Mouse (Mus musculus) c-Kit-positive CD71-negative TER-119-negative erythroid progenitor cells, embryonic 14.5 days (primary cell): ENCODE data around the gene Ubxn1.

ENCODE experiments used
- DNase-seq: peaks from one replicate; pipeline ENCODE4 v3.0.0-alpha.2; 2013; ENCODE audit warnings: low read depth

Gene Ubxn1

GRCm38 (mm10) chr19:8898576-8898975 lies 27.3 kb downstream of the Ubxn1 start:
- DNase-seq: no peak

- no peak for DNase-seq
Observed at GRCm38 (mm10) chr19:8899079-8899478, 27.8 kb downstream of the Ubxn1 start.

DNA sequence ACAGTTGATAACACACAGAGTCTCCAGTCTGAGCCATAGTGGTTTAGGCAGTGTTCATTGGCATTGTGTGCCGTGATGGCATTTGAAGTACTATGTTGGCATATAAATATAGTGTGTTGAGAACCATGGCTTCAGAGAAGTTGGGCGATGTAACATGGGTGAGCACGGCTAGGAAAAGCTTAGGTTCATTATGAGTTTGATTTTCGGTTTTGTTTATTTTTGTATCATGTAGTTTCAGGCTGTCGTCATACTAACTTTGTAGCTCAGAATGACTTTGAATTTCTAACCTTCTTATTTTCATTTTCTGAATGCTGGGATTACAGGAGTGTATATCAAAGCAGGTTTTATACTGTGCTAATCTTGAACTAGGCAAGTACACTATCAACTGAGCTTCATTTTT lies 32.1 kb downstream of the Ubxn1 start:
- no peak for DNase-seq

DNA sequence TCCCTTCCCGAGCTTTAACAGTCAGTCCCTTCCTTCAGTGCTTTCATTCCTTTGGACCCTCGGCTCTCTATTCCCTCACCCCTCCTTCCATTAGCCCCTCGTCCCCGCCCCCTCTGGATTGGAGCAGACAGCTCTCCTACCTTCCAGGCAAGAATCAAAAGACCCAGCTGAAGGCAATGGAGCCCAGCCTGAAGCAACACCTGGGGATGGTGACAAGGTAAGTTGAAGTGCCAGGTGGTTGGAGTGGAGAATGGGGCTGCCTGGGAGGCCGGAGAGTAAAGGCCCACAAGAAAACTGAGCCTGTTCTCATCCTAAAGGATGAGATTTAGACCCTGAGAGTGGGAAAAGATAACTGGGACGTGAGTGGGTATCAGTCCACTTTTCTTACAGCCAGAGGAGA lies 37.2 kb downstream of the Ubxn1 start:
- no peak for DNase-seq

DNA sequence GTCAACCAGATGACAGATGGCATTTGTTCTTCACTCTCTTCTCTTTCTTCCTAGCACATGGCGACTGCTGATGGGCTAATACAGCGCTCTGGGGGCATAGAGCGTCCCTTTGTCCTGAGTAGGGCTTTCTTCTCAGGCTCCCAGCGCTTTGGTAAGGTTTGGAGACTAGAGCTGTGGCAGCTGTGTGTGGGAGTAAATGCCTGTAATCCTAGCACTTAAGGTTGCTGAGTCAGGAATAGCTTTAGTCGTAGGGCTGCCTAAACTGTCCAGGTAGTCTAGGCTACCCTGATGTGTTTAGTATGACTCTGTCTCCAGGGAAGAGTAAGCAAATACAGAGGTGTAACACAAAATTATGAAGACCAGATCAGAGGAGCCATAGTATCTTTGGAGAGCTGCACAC lies 40.5 kb downstream of the Ubxn1 start:
- no peak for DNase-seq

DNA sequence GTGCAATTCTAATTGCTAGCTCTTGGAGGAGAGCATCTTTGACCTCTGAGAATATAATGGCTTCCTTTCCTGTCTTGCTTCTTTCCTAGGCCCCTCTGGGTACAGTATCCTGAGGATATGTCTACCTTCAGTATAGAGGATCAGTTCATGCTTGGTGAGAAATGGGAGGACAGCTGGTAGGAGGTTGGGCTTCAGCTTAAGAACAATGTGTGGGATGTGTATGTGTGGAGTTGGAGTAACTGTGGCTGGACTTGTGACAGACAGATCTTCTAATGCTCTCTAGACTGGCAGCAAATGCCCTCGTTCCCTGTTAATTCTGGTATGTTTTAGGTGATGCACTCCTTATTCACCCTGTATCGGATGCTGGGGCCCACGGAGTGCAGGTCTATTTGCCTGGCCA lies 42.9 kb downstream of the Ubxn1 start:
- no peak for DNase-seq

- no peak for DNase-seq
Observed at GRCm38 (mm10) chr19:8919000-8919399, 47.7 kb downstream of the Ubxn1 start.

DNA sequence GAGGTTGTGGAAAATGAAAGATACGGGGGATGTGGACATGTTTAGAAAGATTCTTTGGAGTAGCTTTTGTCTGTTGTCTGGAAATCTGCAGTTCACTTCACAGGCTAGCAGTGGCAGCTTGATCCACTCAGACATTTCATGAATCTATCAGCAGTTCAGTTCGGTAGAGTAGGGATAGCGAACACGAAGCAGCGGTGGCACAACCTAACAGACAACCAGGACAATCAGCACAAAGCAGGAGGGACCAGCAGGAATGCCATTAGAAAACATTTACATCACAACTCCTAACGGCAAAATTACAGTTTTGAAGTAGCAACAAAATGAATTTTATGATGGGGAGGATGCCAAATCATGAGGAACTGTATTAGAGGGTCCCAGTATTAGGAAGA lies 48.4 kb downstream of the Ubxn1 start:
- no peak for DNase-seq

- DNase-seq: peak; percentile 81
Observed at GRCm38 (mm10) chr19:8920073-8920736, 48.9 kb downstream of the Ubxn1 start, which contains the start of gene B3gat3. TSS of gene B3gat3 (plus strand) at chr19:8920374.

GRCm38 (mm10) chr19:8920836-8921291 lies 49.6 kb downstream of the Ubxn1 start:
- DNase-seq: no peak

DNA sequence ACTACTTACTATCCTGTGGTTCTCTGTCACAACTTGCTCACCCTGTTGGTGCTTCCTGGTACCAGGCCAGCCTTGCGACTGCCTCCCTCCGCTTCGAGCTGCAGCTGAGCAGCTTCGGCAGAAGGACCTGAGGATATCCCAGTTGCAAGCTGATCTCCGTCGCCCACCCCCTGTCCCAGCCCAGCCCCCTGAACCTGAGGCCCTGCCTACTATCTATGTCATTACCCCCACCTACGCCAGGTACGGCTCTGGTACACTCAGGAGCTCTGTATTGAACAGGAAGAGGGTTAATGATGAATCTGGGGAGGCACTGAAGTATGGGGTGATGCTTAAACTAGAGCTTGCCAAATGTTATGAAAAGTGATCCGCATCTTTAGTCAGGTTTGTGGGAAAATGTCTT lies 50.4 kb downstream of the Ubxn1 start:
- DNase-seq: no peak
